Mouse (Mus musculus) CD4-positive, CD25-positive, alpha-beta regulatory T cell, adult 9 weeks (primary cell): ENCODE measurements around the gene Efs. TPM values are rescaled to one million over a fixed set of nuclear protein-coding genes. Genes with fewer than 3 reads are reported as not detected.

Experiments used
- polyA plus RNA-seq: library from polyadenylated mRNA; unstranded; fragments of 100-300 nt; shearing (Covaris generic); gene quantifications from one replicate; pipeline ENCODE4 v1.2.1, GENCODE M21; 2017

The Efs gene
- not detected for polyA plus RNA-seq

DNA sequence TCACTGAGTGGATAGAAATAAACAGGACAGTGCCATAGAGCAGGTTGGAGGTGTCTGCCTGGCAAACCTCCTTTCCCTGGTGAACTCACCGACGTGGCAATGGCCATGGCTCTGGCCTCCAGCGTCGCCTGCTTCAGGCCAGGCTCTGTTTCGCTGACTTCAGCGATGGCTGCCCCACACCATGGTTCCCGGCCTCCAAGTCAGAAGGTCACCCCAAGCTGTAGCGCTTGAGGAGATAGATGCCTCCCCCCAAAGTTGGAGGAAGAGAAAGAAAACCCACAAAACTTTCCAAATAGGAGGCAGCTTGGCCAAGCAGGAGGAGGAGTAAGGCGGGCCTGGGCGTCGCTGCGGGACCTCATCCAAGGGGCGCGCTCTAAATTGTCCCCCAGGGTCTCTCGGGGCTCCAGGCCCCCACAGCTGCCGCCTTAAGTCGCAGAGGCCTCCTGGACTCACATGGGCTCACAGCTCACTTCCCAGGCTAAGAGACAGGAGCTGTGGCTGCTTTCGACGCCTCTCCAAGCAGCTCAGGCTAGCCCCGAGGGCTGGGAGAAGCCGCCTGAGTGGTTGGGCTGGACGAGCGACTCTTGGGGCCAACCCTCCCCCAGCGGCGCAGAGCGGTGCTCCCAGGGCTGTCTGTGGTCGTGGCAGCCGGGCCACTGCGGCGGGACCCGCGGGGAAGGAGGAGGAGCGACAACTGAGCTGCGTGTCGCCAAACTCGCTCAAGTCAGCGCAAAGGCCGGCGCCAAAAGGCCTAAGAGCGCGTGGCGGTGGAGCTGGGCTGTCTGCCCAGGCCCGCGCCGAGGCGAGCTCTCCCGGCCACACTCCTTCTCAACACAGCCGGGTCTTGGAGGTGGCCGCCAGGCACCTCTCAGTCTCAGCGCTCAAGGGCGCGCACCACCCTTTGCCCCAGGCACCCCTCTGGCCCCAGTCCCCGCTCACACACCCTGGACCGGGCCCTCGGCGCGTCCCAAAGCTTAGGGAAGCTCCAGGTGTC, at the start of gene Efs:
Efs (minus strand) TSS at position 778 of the 994 bp plus-strand sequence.

DNA sequence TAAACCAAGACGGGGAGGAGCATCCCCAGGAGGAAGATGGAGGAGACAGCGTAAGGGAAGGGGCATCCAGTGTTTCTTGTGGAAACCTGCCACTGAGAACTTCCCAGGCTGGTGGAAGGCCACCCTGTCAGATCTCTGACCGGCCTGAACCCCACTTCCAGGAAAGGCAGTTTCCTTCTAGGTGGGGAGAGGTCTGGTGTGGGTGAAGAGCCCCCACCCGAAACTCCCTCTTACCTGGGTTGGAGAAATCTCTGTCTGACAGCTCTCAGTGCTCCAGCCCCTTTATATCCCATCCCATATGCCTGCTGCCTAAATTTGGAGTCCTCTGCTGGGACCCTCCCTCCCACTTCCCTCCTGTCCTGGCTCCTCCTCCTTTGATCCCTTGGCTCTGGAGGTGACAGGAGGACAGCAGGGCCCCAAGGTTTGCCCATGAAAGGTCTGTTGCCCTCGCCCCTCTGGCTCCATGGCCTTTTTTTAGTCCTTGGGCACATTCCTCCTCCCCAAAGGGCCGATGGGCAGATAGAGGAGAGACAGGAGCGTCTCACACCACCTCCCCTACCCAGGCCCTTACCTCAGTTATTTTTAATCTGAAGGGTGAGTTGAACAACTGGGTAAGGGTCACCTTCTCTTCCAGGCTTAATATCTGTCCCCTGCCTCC, 40.5 kb upstream of the Efs start, which contains the start of gene Myh6:
Myh6 (minus strand) TSS at position 608 of the 658 bp plus-strand sequence.

DNA sequence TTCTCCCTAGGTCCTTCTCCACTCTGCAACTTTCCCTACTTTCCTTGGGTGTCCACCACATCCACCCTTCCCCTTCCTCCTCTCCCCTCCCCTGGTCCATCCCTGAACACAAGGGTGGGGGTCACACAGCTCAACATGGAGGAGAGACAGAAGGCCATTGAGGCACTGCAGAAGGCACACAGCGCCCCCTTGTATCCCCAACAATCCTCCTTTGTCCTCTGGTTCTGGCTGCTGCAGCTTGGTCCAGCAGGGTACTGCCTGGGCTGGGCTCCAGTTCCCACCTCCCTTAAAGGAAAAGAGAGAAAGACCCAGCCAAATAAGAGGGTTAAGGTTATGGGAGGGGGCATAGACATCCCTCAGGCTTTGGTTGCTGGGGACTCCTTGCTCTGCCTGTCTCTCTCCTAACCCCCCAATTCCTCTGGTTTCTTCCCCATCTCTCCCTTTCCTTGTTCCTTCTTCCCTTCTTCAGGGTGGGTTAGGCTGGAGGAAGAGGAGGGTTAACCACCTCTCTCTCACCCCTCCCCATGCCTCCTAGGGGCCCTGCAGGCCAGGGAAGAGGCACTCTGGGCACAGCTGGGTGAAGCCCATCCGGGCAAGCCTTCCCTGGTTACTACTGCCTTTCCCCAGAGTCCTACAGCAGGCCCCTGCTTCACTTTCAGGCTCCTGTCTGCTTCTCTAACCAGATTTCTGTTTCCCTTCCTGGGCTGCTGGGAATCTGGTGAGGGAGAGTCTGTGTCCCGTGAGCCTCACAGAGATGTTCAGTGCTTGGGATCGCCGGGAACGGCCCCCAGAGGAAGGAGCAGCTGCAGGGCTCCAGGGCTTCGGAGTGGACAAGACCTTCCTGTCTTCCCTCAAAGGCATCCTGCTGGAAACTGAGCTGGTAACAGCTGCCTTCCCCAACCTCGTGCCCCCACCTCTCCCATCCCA, 10.2 kb upstream of the Efs start, which contains the start of gene Cmtm5:
Cmtm5 (plus strand) TSS at position 358 of the 927 bp plus-strand sequence.

DNA sequence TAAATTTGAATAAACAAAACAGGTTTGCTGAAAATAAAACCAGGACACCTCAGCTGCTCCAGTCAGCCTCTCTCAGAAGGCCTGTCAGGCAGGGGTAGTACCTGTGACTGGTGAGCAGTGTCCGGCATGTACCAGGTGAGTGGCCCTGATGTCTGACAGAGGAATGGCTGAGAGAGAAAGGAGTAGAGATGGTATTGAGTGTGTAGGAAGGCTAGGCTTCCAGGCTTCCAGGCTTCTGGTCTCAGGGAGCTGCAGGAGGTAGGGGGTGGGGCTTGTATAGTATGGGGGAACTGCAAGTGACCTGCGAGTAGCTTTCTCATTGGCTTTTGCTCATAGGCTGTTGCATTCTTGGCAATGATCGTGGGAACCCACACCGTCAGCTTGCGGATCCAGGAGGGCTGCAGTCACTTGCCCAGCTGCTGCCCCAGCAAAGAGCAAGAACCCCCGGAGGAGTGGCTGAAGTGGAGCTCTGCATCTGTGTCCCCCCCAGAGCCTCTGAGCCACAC, 6.8 kb upstream of the Efs start, which contains the start of gene Il25:
Il25 (plus strand) TSS at position 51 of the 506 bp plus-strand sequence.

DNA sequence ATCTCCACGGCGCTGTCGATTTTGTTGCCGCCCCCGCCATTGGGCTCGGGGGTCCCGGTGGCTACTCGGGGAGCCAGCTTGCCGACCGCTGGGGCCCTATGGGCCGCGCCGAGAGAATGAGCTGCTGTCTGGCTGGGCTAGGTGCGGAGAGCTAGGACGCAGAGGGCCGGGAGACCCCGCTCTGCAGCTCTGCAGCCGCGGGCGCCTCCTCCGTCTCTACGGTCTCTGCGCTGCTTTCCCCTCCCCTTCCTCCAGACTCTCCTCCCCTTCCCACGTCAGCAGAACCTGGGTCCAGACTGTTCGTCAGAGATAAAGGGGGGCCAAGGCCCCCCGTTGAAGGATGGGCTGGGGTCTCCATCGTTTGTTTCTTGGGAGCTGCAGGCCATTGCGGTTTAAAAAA, 13.0 kb downstream of the Efs start, which contains the start of gene Slc22a17:
Slc22a17 (minus strand) TSS at position 247 of the 400 bp plus-strand sequence.

DNA sequence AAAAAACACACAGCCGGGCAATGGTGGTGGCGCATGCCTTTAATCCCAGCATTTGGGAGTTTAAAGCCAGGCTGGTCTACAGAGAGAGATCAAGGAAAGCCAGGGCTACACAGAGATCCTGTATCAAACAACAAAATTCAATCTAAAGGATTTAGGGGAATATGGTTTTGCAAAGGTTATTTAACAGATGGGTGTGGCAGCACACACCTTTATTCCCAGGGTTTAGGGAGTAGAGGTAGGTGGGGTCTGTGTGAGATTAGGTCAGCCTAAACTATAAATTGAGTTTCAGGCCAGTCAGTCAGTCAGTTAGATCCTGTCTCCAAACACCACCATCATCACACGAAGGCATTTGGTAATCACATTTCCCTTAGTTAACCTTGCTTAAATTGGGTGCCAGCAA, 33.7 kb downstream of the Efs start, which contains the start of gene Pabpn1:
Pabpn1 (plus strand) TSS at position 301 of the 400 bp plus-strand sequence.

DNA sequence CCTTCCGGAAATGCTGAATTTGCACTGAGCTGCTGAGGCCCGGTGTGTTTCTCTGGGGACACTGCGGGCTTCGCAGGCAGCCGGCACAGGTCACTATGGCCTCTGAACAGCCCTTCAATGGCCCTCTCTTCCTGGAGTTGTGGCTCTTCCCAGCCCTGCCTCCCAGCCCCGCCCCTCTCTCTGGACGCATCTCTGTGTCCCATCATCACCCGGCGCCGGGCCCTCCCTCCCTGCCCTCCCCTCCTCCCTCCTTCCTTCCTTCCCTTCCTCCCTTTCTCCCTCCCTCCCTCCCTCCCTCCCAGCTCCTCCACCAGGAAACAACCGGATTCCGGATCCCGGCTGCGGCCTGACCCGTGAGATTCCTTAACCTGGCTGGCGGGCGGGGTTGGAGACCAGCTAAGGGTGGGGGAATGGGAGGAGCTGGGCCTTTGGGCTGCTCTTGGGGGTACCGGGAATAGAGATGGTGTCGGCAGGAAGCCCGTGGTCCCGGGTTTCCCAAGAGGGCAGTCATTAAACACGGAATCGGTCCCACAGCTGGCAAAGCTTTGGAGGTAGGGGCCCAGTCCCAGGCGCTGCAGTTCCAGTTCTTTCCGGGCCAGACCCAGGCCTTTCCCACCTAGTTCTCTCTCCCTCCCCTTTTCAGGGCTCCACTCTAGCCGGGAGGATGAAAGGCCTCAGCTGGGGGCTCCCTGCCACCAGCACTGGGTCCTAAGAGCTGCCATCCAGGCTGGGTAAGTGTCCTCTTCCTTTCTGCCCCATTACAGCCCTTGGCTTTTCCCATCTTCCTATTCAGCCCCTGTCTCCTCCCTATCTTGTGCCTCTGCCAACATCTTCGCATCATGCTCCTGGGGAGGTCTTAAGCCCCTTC, 42.5 kb downstream of the Efs start, which contains the start of the genes Bcl2l2 and Gm20521:
Bcl2l2 (plus strand) TSS at position 224 of the 868 bp plus-strand sequence.
Gm20521 (plus strand) TSS at position 288 of the 868 bp plus-strand sequence.

DNA sequence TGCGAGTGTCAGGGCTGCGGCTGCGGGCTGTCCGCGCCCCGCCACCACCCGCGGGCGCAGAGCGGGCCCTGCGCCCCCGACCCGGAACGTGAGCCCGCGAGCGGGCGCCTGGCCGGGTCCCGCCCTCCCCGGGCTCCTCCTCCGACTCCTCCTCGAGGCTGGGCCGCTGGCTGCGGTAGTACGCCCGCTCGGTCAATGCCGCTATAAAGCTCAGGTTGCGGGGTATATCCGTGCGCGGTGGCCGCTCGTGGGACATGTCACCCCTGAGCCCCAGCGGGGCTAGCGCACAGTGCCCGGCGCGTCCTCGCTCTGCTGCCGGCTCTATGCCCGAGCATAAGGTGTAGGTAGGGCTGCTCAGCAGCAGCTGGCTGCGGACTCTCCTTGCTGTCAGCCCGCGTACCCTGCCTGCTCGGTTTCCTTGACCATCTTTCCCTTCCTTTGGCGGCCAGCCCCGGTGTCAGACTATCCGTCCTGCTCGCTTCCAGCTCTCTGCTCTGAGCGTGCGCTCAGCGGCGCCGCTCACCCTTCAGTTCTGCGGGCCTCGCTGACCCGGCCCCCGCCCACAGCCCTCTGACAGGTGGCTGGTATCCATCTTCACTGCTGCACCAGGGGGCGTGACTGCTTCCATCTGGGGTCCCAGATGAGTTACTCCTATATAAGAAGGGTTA, 48.7 kb downstream of the Efs start, which contains the start of gene Ppp1r3e:
Ppp1r3e (minus strand) TSS at position 503 of the 668 bp plus-strand sequence.

DNA sequence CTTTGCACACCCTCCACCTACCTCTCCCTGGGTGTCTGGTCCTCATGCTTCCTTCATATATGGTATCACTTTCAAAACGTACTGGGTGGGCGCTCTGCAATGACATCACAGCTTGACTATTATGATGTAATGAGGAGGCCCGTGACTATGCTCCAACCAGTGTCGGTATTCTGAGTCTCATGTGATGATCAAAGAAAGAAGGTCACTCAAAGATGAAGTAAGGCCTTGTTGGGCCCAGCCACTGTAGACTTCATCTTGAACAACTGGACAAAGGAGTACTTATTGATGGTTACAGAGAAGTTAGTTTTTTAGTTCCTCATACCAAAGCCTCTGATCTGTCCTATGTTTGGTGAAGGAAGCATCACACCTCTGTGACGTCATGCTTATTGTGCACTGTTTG, 55.1 kb downstream of the Efs start, which contains the start of gene Homez:
Homez (minus strand) TSS at position 101 of the 400 bp plus-strand sequence.

Other genes starting within 250 kb of the Efs start
- 93.8 TPM for gene 1700123O20Rik, start 239.9 kb downstream of the Efs start, polyA plus RNA-seq
- gene Acin1, start 239.2 kb downstream of the Efs start, polyA plus RNA-seq, result 123 TPM
- 0.38 TPM for gene Gm29776, start 227.3 kb downstream of the Efs start, polyA plus RNA-seq
- gene Cebpe, start 214.0 kb downstream of the Efs start, polyA plus RNA-seq, result not detected
- 0.24 TPM for gene Slc7a8, start 144.2 kb downstream of the Efs start, polyA plus RNA-seq
- not detected for gene Rnf212b, start 112.0 kb downstream of the Efs start, polyA plus RNA-seq
- gene Homez, start 55.2 kb downstream of the Efs start, polyA plus RNA-seq, result 3.7 TPM
- gene Ppp1r3e, start 48.6 kb downstream of the Efs start, polyA plus RNA-seq, result 0.45 TPM
- gene Bcl2l2, start 42.7 kb downstream of the Efs start, polyA plus RNA-seq, result 0.31 TPM
- gene Gm20521, start 42.7 kb downstream of the Efs start, polyA plus RNA-seq, result 0.38 TPM
- 29.9 TPM for gene Pabpn1, start 33.6 kb downstream of the Efs start, polyA plus RNA-seq
- gene Slc22a17, start 13.0 kb downstream of the Efs start, polyA plus RNA-seq, result 1.1 TPM
- gene Il25, start 6.6 kb upstream of the Efs start, polyA plus RNA-seq, result not detected
- not detected for gene Cmtm5, start 10.1 kb upstream of the Efs start, polyA plus RNA-seq
- gene Myh6, start 40.8 kb upstream of the Efs start, polyA plus RNA-seq, result not detected
- not detected for gene Gm17428, start 50.8 kb upstream of the Efs start, polyA plus RNA-seq
- not detected for gene Myh7, start 68.5 kb upstream of the Efs start, polyA plus RNA-seq
- 152 TPM for gene Ngdn, start 89.3 kb upstream of the Efs start, polyA plus RNA-seq
- gene Zfhx2, start 166.2 kb upstream of the Efs start, polyA plus RNA-seq, result 13.0 TPM
- 17.0 TPM for gene Thtpa, start 168.7 kb upstream of the Efs start, polyA plus RNA-seq
- gene Ap1g2, start 180.5 kb upstream of the Efs start, polyA plus RNA-seq, result 173 TPM
- not detected for gene Jph4, start 190.8 kb upstream of the Efs start, polyA plus RNA-seq